Mouse (Mus musculus): ENCODE data around the gene Kctd18. TPM values are rescaled to one million over a fixed set of nuclear protein-coding genes. Genes with fewer than 3 reads are reported as not detected.

The Kctd18 gene
- total RNA-seq, 2 experiments from 2014 or later, result 9.4 to 12.5 TPM

Other genes with a start within 250 kb of the Kctd18 start
- 1 to 10 TPM; 2.8 to 4.5 TPM for gene Spats2l, start 244.8 kb downstream of the Kctd18 start, total RNA-seq (2021)
- 1 to 10 TPM; 1.3 to 1.5 TPM for gene Sgo2a, start 23.0 kb downstream of the Kctd18 start, total RNA-seq (2021)
- gene Aox1, start 11.0 kb upstream of the Kctd18 start, total RNA-seq (2021), result 10 to 100 TPM; 26.6 to 47.2 TPM
- gene Aox3, start 94.2 kb upstream of the Kctd18 start, total RNA-seq (2021), result 1 to 10 TPM; 4.1 to 4.7 TPM
- under 1 TPM in 1 of 2 experiments, not detected in 1; 0.07 TPM for gene Aox4, start 191.4 kb upstream of the Kctd18 start, total RNA-seq (2021)